Mouse (Mus musculus): Measurements from ENCODE around the gene Dnaaf2.

Dnaaf2 gene

DNA sequence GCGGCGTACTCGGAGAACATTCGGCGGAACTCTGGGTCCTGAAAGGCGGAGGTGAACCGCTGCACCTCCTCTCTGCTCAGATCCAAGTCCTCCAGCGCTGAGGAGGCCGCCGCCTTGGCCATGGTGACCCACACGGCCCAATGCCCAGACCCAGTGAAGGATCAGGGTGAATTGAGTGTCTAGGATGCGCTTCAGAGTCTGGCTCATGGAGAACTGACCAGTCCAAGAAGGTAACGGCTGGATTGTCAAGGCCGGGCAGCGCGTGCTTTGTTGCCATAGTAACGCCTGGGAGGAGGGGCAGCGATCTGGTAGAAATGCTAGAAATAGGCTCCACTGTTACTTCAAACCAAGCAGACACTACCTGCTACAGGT lies at the start of gene Dnaaf2:
TSS of gene Dnaaf2 (minus strand) at position 266 of the 372 bp plus-strand sequence.
- no peak for DNase-seq (ENCODE audit: low read depth, low spot score)

DNA sequence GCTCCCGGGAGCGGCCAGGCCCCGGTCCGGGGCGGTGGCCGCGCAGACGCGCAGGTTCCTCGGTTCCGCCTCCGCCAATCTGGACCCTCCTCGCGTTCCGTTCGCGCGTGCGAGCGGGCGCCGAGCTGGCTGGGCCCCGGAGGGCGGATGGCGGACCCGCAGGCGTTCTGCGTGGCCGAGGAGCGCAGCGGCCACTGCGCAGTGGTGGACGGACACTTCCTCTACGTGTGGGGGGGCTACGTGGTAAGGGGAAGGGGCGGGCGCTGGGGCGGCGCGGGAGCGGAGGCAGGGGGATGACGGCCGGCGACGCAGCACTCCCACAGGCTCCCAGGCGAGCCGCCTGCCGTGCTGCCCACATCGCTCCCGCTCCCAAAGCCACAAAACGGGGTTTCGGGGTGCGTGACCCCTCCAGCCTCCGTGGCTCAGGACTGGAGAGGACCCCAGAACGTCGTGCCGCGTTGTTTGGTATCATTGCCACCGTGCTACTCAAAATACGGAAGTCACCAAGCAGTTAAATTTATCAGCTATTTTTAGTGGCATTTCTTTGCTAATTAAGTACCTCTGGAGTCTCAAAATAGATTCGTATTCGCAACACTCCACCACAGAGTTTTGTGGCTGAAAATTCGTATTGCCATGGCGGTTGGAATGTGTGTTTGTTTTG lies 43.7 kb upstream of the Dnaaf2 start:
- peak; percentile 37 for DNase-seq (ENCODE audit: low read depth, low spot score)

DNA sequence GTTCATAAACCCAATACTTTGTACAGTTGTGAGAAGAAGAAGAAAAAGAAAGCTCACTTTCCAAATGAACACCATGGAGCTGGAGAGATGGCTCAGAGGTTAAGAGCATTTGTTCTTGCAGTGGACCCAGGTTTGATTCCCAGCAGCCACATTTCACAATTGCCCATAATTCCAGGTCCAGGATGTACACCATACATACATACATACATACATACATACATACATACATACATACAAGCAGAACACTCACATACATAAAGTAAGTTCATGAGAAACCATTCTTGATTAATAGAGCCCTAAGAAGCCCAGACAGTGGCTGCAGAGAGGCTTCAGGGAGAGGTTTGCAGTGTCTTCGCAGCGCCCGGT lies 43.2 kb upstream of the Dnaaf2 start:
- DNase-seq (ENCODE audit: low read depth, low spot score), result no peak

DNA sequence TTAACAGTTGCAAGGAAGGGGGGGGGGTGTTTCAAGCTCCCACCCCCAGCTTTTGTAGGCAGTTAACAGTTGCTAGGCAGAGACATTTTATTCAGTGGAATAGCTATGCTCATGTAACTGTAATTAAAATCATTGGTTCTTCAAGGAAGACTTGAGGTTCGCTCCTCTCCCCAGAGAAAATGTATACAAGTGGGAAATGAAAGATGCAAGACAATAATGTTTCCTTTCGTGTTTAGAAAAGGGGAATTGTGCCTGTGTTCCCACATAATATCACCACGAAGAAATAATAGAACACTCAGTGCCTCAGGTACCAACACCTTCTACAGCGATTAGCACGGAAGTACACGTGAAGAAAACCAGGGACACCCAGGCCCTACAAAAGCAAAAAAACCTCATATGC lies 42.6 kb upstream of the Dnaaf2 start, which contains the start of gene Klhdc1:
TSS of gene Klhdc1 (plus strand) at position 301 of the 400 bp plus-strand sequence.
- no peak for DNase-seq (ENCODE audit: low read depth, low spot score)

DNA sequence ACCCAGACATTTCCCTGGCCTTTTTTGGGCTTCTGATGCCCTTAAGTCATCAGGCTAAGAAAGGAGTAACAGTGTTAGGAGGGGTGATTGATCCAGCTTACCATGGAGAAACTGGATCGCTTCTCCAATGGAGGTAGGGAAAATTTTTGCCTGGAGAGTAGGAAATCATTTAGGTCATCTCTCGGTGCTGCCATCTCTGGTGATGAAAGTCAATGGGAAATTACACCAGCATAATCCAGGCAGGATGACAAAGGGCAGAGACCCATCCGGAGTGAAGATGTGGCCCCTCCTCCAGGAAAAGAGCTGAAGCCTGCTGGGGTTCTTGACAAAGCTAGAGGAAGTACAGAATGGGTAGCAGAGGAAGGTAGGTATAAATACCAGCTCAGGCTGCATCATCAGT lies 40.1 kb upstream of the Dnaaf2 start:
- DNase-seq (ENCODE audit: low read depth, low spot score), result no peak

DNA sequence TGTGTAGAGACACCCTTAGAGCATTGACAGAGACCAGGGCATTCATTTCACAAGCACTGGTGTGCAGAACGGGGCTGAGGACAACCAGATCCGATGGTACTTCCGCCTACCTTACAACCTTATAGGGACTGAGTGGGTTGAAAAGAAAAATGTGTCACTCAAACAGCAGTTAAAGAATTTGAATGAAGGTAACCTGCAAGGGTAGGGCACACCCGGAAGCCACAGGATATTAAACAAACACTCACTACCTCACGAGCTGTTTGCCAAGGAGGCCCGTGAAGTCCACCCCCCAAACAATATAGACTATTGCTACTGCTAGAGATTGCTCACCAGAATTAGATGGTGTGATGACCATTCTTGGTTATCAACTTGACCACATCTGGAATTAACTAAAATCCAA lies 37.6 kb upstream of the Dnaaf2 start:
- no peak for DNase-seq (ENCODE audit: low read depth, low spot score)

DNA sequence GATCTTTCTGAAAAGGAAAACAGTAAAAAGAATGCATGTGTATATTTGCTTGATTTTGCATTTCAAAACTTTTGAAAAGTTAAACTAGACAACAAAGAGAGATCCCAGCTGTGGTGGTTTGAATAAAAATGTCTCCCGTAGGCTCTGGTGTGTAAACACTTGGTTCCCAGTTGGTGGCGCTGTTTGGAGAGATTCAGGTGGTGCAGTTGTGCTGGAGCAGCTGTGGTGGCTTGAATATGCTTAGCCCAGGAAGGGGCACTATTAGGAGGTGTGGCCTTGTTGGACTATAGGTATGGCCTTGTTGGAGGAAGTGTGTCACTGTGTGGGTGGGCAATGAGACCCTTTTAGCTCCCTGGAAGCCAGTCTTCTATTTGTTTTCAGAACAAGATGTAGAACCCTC lies 31.0 kb upstream of the Dnaaf2 start:
- DNase-seq (ENCODE audit: low read depth, low spot score), result no peak

DNA sequence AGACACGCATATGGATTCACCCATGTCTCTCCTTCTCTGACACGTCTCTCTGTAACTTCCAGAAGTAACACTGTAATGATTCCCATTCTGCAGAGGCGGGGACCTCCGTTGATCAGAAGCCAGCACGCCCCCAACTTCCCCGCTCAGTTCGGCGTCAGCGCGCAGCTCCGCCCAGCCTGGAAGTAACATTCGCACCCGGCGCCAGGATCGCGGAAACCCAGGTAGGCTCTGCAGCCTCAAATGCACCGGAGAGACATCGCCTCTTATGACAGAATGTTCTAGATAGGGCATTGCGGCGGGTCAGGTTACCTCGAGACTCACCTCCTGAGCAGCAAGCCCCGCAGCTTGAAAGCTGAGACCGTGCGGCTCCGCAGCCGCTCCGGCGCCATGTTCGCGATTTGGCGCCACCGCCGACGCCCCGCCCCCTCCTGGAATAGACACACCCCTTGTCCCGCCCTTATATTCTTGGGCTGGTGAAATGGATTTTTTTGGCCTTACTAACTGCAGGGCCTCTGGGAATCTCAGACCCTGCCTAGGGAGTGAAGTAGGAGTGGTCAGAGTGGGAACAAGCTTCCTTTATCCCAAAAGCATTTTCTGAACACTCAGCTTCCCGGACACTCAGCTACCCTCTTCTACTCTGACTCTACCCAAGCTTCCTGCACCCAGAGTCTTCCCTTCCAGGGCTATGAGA lies 29.7 kb upstream of the Dnaaf2 start, which contains the start of gene Pole2:
TSS of gene Pole2 (minus strand) at position 420 of the 691 bp plus-strand sequence.
- no peak for DNase-seq (ENCODE audit: low read depth, low spot score)

DNA sequence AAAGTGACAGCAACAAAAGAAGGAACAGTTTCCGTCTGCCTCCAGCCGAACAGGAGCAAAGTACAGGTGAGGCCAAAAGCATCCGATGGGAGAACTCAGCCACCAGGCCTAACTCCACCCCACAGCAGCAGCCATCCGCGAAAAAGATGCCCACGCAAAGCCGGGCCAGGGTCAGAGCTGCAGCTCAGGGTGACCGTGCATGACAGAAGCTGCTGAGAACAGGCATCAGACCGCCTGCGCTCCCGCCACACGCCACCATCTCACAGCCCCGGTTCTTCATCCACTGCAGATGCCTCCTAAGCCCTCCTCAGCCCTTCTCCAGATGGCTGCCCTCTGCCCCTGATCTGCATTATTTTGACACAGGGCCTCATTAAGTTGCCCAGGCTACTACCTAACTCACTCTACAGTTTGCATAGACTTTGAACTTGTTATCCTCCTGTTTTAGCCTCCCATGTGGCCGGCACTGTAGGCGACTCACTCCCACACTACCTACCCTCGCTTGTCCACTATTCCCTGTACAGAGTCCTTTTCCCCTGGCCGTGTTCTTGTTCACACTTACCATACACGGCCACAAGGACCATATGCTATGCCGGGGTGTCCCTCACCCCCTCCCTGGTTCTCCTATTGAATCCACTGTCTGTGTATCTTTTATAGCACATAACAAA lies 22.5 kb upstream of the Dnaaf2 start:
- no peak for DNase-seq (ENCODE audit: low read depth, low spot score)

DNA sequence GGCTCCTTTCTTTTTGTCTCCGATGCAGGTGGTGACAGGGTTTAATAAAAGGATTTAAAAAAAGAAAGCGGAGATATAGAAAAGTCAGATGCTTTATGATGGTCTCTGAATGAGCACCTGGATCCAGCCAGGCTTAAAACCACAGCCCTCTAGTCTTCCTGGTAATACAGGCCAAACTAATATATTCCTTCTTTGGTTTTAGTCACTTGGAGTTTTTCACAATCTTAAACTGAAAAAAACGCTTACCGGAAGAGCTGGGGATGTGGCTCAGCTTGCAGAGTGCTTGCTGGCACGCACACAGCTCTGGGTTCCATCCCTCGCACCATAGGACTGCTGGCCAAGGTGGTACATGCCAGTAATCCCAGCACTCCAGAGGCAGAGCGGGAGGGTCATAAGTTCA lies 18.4 kb upstream of the Dnaaf2 start:
- no peak for DNase-seq (ENCODE audit: low read depth, low spot score)

DNA sequence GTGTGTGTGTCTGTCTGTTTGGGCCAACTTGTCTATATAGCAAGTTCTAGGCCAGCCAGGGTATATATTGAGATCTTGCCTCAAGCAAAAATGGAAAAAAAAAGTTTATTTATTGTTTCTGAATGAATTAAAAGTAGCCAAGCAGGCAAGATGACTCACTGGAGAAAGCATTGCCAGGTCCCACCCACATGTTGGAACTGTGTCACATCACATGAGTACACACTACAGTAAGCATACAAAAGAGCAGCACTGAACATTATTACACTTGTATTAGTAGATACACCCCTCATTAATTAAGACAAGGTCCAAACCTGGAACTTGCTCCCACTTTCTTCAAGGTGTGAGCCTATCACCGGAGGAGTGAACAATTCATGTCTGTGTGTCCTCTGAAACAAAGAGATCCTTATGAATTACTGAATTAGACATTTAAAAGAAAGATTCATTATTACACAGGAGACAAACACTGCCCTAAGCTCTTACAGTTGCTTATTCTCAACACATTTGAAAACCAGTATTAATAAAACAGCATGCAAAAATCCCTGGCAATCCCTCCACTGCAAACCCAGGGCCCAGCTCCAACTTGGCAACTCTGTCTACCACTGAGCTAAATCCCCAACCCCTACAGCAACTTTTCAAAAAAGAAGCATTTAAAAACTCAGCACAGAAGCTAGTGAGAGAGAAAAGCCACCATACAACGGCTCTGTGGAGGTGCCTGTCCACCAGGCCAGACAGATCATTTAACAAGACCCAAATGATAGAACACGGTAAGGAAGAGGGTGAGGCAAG lies 17.0 kb upstream of the Dnaaf2 start:
- no peak for DNase-seq (ENCODE audit: low read depth, low spot score)

DNA sequence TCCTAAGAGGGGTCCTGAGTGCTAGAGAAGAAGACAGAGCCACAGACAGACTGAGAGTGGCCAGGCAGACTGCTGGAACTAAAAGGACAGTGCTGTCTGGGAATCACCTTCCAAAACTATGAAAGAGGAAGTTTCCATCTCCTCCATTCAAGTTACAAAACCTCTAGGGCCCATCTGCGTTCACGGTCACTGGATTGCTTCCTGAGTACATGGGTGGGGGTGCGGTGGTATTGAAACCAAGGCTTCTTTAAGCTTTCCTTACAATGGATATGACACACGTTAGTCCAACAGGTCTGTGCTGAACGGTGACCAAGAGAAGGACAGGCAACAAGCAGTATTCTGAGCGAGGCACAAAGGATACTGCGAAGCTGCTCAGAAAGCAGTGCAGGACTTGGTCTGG lies 16.2 kb upstream of the Dnaaf2 start:
- DNase-seq (ENCODE audit: low read depth, low spot score), result no peak

DNA sequence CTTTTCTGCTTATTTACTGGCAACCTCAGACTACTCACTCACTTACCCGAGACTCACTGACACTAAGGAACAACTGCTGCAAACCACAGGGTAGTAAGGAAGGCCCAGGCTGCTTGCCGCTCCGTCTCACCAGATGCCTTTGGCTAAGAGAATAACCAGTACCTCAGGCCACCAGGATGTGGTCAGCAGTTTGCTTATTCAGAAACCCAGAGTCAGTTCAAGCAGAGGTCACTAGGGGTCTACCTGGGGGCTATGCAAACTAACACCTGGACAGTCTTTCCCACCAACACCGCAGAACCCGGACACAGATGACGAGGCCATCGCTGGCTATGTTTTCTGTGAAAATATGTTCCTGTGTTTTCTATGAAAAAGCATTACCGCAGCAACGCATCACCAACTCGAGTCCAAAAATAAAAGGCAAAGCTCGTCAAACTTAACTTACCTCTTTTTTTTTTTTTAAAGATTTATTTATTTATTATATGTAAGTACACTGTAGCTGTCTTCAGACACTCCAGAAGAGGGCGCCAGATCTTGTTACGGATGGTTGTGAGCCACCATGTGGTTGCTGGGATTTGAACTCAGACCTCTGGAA lies 15.1 kb upstream of the Dnaaf2 start:
- no peak for DNase-seq (ENCODE audit: low read depth, low spot score)

DNA sequence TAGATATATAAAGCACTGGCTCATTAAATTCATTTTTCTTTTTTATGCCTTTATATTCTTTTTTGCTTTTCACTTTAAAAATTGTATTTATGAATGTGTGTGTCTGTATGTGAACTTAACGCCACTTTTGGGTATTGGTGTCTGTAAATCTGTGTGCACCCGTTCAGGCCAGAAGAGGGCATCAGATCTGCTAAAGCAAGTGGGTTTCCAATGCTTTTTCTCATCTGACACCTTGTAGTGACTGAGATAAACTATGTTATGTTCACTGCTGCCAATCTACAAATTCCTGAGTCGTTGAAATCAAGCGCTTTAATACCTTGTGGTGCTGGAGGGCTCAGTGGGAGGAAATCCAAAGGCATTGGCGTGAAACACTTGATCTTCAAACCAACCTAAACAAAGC lies 12.8 kb upstream of the Dnaaf2 start:
- no peak for DNase-seq (ENCODE audit: low read depth, low spot score)

DNA sequence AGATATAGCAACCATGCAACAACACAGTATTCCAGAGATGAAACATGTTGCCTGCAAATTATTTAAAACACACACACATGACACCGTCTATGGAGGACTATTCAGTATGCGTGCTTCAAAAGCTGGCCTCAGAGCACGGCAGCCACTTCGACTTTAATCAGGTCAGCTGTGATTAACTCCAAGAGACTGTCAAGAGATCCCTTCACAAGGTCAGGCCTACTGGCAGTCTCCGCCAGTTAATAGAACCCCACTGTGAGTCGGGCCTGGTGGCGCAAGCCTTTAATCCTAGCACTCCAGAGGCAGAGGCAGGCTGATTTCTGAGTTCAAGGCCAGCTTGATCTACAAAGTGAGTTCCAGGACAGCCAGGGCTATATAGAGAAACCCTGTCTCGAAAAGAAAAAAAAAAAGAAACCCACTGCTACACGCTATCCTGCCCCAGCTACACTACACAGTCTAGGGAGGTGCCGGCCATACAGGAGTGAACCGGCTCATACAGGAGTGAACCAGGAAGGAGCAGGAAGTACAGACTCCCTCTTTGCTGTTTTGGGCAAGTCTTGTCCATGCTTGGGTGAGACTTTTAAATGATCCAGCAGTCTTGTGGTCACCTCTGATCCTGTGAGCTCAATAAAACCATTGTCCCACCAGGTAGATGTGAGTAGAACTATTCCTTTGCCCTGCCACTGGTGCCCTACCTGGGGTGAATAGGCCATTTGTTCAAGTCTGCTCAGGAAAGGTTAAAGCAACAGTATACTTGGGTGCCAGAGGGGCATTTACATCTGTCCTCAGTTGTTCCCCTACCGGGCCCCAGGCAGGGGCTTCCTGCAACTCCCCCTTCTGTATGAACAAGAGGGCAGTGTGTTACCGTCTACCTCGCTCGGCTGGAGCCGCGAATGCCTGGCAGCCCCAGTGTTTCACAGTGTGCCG lies 12.1 kb upstream of the Dnaaf2 start:
- DNase-seq (ENCODE audit: low read depth, low spot score), result no peak

DNA sequence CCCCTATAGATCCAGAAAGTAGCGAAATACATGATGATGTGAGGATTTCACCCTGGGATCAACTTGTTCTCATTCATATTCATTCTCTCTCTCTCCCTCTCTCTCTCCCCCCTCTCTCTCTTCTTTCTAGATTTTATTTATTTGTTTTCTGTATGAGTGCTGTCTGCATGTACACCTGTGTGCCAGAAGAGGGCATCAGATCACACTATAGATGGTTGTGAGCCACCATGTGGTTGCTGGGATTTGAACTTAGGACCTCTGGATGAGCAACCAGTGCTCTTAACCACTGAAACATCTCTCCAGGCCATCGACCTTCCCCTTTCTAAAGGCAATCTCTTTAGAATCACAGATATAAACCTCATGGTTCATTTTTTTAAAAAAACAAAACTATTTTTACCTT lies 10.3 kb upstream of the Dnaaf2 start:
- DNase-seq (ENCODE audit: low read depth, low spot score), result no peak

DNA sequence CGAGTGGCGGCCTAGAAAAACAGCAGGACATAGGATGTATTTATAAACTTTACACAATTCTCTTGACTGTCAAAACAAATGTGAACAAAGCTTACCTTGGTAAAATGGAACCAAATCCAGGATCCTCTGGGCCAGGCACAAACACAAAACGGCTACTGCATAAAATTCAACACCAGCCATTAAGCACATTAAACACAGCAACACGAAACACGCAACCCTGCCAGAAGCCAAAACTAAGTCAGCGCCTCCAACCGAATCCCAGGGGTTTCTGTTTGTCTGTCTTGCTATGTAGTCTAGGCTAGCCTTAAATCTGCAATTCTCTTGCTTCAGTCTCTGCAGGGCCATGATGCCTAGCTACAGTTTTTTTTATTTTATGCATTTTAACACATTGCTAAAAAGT lies 9.7 kb upstream of the Dnaaf2 start:
- no peak for DNase-seq (ENCODE audit: low read depth, low spot score)

DNA sequence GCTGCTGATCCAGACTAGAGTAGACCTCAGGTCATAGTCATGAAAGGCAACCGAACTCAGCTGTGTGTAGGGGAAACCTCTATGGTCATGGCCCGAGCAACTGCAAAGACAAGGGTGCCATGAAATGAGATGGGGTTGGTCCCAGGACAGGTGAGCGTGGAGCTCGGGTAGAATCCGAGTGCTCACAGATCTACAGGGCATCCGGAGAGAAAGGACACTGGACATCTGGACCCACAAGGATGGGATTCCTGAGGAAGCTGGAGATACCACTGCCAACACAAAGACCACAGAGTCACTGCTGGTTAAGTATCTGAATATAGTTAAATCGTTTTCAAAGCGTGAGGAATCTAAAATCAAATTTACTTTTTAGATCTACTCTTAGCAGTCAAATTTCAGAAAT lies 9.2 kb upstream of the Dnaaf2 start:
- no peak for DNase-seq (ENCODE audit: low read depth, low spot score)

DNA sequence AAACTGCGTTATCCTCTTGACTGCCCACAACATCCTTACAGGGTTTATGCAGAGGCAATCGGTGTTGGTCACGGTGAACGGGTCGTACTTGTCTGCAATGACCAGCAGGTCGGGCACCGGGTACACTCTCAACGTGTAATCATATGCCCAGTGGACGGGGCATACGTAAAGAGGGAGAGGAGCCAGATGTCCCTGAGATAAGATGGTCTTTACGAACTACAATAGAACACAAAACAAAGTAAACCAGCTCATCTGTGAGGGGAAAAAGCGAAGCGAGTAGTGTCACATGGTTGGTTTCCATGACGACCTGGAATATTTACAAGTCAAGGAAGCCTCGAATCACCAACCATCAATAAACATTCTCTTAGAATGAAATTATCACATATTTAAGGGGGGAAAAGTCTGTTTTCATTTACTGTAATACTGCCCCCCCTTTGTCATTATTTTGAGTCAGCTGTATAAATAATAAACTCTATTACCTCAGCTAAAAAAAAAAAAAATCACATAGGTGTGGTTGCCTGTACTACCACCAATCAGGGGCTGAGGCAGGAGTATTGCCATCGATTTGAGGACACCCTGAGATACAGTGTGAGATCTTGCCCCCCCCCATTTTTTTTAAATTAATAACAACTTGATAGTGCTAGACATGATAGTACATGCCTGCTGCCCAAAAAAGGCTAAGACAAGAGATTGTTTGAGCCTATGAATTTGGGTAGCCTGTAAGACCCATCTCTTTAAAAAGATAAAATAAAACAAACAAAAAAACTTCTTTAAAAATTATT lies 6.0 kb upstream of the Dnaaf2 start, which contains the start of gene Gm49384:
TSS of gene Gm49384 (minus strand) at position 216 of the 782 bp plus-strand sequence.
- DNase-seq (ENCODE audit: low read depth, low spot score), result no peak

DNA sequence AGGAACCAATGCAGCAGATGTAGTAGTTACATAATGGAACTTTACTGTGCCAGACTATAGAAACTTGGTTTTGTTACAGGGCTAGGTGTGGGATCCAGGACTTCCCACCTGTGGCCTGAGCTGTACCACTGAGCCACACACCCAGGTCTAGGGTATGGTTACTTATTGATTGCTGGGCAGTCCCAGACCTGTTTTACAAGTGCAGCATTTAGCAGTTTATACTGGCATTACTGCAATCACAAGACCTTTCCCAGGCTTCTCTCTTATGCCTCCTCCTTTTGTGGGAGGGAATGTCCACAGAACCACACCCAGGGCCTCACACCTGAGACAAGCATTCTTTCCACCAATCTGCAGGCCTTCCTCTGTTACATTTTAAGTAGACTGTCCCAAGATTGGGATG lies 756 bp upstream of the Dnaaf2 start:
- DNase-seq (ENCODE audit: low read depth, low spot score), result no peak
